Mouse (Mus musculus): ENCODE measurements at regions not wholly inside any gene's neighbourhood (a gene's known extent, or its start where the extent isn't known, plus 50 kb on each side); places are given as distances from the start of the nearest gene placed in this dataset.
"Not testable (repeated sequence)": the region's sequence is repeated elsewhere in the genome, so short reads cannot be mapped to it uniquely, and the experiment has no call there.

GRCm38 (mm10) chr12:82056782-82057611 lies 112.1 kb upstream of the Sipa1l1 start:
- not testable (repeated sequence) for DNase-seq

- DNase-seq: no peak
Observed at GRCm38 (mm10) chr12:82064986-82065385, 104.1 kb upstream of the Sipa1l1 start.

DNA sequence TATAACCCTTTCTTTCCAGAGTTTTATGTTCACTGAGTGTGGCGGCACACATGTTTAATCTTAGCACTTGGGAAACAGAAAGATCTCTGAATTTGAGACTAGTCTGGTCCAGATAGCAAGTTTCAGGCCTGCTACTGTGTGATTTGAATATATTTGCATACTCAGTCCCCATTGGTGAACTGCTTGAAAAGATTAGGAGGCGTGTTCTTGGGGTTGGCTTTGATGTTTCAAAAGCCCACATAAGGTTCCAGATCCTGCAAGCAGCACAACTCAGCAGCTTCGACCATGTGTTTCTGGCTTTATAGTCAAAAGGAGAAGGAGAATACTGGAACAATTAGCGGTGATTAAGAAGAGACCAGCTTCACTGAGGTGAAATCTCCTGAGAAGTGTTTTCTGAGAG lies 102.3 kb upstream of the Sipa1l1 start:
- DNase-seq: no peak

DNA sequence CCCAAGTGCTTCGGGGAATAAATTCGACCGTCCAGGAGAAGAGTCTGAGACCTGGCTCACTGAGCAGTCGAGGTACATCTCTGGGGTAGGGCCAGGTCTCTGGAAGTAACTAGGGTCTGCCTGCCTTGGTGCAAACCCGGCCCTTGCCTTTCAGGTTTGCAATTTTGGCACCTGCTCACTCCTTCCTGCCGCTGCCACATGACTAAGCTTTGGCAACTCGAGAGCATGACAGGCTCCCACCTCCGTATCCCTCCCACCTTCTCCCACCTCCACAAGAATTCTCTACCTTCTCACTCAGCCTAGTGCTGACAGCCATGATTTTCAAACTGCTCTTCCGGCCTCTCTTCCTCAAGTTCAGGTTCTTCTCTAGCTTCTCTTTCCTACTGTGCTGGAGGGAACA lies 99.5 kb upstream of the Sipa1l1 start:
- no peak for DNase-seq

DNA sequence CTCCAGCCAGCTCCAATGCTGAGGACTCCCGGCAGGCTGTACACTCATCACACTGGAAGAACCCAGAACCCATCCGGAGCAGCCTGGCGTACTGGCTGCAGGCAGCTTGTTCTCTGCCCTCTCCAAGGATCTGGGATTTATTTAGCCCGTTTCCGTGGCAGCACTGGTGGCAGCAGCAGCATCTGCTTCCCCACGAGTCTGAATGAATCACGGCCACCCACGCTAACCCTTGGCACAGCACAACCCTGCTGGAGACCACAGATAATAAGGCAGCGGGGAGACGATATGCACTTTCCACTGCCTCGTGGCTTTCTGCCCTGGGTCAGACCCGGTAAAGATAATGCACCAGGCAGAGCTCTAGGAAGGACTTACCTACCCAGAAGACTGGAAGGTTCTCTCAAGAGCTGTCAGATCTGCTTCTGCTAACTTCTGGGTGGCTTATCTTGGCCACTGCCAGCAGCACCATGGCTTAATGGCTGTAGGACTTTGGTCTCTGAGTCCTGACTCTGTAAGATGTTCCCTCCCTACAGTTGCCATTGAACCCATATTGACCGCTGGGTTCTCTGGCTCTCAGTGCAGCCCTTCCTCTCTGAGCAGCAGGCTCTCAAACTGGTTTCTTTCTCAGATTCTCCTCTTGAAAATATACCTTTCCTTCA lies 96.2 kb upstream of the Sipa1l1 start:
- no peak for DNase-seq

- DNase-seq: no peak
Observed at GRCm38 (mm10) chr12:82075479-82076221, 93.5 kb upstream of the Sipa1l1 start.

DNA sequence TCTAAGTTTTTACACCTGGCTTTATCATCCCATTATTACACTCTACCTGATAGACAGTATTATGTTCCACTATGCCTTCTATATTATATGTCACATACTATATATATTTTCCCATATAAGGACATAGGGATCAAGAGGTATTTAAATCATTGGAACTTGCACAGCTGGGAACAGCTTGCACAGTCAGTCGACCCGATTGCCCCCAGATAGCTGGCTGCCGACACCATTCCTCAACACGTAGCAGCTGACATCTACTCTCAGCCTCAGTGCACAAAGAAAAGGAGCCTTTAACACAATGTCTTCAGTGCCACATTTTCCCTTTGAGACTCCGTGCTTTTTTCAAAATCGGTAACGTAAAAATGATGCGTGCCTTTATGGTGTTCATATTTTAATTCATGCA lies 92.4 kb upstream of the Sipa1l1 start:
- DNase-seq: no peak

GRCm38 (mm10) chr12:82077945-82078344 lies 91.2 kb upstream of the Sipa1l1 start:
- no peak for DNase-seq

DNA sequence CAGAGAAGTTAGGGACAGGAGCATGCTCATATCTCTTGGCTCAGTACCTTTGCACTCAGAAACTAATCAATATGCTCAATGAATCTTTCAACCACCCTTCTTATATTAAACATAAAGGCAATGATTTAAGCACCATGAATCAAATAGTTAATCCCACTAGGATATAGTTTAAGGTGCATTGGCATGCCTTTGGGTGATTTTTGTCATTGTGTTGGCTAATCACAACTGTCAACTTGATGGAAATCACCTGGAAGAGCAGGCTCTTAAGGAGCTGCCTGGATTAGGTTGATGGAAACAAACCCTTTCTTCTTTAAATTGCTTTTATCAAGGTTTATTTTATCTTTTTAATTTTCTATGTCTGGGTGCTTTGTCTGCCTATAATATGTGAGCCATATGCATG lies 90.4 kb upstream of the Sipa1l1 start:
- DNase-seq: no peak

GRCm38 (mm10) chr12:82080196-82080880 lies 88.8 kb upstream of the Sipa1l1 start:
- DNase-seq: no peak

DNA sequence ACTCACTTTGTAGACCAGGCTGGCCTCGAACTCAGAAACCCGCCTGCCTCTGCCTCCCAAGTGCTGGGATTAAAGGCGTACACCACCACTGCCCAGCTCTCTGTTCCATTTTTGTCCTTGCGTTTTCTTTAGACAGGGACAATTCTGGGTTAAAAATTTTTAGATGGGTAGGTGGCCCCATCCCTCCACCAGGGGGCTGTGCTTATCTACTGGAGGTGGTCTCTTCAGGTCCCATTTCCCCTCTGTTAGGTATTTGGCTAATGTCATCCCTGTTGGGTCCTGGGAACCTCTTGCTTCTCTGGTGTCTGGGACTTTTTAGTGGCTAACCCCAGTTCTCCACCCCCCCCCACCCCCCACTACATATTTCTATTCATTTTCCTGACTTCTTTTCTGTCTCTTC lies 86.5 kb upstream of the Sipa1l1 start:
- peak in 1 of 2 experiments; percentile 14 for DNase-seq

- DNase-seq: no peak
Observed at GRCm38 (mm10) chr12:82085771-82086400, 83.2 kb upstream of the Sipa1l1 start.

DNA sequence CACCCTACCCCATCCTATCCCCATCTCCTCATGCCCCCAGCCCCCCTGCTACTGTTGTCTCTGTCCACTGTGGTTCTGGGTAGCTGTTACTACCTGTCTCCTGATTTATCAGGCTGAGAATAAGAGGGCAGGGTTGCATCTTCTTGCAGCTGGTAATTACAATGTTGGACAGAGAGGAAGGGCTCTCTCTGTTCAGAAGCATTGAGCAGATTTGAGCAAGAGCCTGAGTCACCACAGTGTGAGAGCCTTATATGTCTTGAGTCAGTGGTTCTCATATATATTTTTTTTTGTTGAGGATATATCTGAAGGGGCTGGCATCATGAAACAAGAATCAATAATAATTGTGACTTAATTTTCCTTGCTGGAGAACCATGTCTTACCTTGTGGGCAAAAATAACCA lies 82.7 kb upstream of the Sipa1l1 start:
- DNase-seq: no peak

- no peak for DNase-seq
Observed at GRCm38 (mm10) chr12:82089288-82089687, 79.8 kb upstream of the Sipa1l1 start.

- no peak for DNase-seq
Observed at GRCm38 (mm10) chr12:82093317-82093716, 75.8 kb upstream of the Sipa1l1 start.

DNA sequence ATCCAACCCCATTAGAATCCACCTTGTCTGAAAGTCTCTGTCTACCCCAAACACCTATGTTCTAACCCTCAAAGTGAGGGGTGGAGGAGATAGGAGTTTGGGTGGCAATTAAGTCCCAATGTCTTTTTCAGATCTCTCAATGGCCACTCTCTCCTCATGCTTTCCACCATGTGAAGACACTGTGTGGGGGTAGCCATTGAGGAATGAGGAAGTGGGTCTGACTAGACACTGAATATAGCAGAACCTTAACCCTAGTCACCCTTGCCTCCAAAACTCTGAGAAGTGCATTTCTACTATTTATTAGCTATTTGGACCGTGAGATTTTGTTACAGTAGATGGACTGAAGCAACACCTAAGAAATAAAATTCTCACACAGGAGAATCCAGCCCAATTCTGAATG lies 73.7 kb upstream of the Sipa1l1 start:
- no peak for DNase-seq

GRCm38 (mm10) chr12:82097126-82097525 lies 72.0 kb upstream of the Sipa1l1 start:
- no peak for DNase-seq

- DNase-seq: no peak
Observed at GRCm38 (mm10) chr12:82097620-82098019, 71.5 kb upstream of the Sipa1l1 start.

- DNase-seq: no peak
Observed at GRCm38 (mm10) chr12:82104211-82104610, 64.9 kb upstream of the Sipa1l1 start.

DNA sequence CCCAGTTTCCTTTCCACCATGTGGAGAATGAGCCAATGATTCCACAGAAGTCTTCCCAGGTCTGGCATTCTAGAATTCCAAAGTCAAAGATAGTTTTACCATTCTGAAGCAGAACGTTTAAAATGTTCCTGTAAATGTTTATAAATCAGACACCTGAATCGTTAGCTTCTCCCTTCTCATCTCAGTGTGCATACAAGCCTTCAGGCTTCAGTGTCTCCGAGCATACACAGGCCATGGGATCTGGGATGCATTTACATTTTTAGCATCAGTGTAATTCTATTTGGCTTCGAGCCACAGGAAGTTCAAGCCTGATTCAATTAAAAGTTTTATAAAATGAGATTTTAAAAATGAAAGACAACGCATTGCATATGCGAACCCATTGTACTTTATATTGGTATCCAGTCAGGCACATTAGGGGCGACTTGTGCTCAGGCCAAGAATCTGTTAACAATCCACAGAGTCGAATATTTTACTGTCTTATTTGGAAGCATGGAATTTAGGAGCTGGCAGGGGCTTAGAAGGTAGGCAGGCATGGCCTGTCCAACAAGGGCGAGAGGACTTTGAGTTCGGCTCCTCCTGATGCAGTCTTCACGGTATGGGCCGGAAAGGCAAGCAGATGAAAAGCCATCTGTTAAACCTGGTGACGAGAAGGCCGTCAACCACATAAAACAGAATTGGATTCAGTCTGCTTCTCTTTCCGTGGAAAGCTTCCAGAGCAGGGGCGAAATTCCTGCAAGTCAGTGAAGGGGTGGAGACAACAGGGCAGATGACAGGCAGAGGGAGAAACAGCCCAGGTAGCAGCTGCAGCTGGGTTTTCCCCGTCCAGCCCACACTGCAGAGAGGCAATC lies 63.7 kb upstream of the Sipa1l1 start:
- DNase-seq: no peak

- DNase-seq: no peak
Observed at GRCm38 (mm10) chr12:82115766-82116165, 53.4 kb upstream of the Sipa1l1 start.
